Mouse (Mus musculus) ES-Bruce4 (cell line): ENCODE measurements around the gene Rad1.

ENCODE experiments used
- EP300 ChIP-seq: IDR thresholded peaks from 2 replicates; pipeline ENCODE4 v1.6.1; 2011; ENCODE audit warnings: low read depth, low read length; ENCODE audit not compliant: insufficient read depth
- POLR2A ChIP-seq: IDR thresholded peaks from one replicate; pipeline ENCODE4 v1.8.1; 2011; ENCODE audit warnings: low read length; ENCODE audit not compliant: insufficient read depth

DNA sequence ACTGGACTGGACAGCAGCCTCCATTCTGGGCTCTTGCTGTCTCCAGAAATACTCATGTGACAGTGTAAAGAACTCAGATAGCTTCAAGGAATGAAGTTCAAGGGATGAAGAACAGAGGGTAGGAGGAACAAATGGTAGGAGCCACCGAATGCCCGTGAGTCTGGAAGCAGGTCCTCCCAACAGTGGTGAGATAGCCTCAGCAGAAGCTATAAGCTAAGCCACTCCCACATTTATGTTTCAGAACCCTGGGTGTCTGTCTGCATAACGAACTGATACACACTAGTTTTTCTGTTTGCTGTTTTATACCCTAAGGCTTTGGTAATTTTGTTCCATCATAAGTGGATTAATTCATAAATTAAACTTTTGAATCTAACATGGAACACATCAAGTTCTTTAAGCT, 21.1 kb upstream of the Rad1 start:
- TF ChIP-seq EP300 (no peak), POLR2A (no peak)
